Mouse (Mus musculus) liver, embryonic 18 days (tissue): ENCODE results near the gene Skap1. TPM values are rescaled to one million over a fixed set of nuclear protein-coding genes. Genes with fewer than 3 reads are reported as not detected.

Source experiments
- polyA plus RNA-seq: library from polyadenylated mRNA; depleted of rRNA; stranded (reverse); fragments of >200 nt; gene quantifications from 2 replicates; pipeline ENCODE4 v1.2.3, GENCODE M21; 2012; rRNA removed

Skap1 gene
- 0.08 and 0.35 TPM in 2 replicates for polyA plus RNA-seq

DNA sequence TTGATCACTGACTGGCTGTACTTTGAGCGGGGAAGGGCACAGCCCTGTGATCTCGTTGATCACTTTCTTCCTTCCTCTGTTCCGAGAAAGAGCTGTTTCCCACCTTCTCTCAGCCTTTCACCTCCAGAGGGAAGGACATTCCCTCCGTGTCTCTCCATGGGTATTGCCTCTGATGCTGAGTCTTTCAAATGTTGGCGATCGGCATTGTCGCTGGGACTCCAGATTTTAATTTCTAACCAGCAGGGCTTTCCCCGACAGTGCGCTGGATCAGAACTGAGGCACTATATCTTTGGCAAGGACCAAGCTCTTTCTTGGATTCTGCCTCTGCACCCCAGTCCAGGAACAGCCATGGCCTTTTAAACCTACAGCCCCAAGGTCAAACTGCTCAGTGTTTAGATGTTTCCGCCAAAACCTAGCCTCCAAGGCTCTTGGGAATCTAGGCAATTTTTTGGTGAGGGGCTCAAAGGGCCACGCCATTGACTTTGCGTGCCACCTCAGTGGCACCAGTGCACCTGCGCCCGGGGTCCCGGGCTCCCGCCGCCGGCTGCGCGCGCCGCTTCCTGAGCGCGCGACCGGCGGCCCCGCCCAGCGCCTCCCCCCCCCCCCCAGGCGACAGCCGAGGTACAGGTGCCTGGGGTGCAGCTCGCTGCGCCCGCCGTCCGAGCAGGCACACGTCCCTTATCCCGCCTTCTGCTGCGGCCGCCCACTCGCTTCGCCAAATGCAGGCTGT lies at the start of gene Skap1:
Gene Skap1, plus strand, starts transcription at position 608 of the 730 bp plus-strand sequence.

DNA sequence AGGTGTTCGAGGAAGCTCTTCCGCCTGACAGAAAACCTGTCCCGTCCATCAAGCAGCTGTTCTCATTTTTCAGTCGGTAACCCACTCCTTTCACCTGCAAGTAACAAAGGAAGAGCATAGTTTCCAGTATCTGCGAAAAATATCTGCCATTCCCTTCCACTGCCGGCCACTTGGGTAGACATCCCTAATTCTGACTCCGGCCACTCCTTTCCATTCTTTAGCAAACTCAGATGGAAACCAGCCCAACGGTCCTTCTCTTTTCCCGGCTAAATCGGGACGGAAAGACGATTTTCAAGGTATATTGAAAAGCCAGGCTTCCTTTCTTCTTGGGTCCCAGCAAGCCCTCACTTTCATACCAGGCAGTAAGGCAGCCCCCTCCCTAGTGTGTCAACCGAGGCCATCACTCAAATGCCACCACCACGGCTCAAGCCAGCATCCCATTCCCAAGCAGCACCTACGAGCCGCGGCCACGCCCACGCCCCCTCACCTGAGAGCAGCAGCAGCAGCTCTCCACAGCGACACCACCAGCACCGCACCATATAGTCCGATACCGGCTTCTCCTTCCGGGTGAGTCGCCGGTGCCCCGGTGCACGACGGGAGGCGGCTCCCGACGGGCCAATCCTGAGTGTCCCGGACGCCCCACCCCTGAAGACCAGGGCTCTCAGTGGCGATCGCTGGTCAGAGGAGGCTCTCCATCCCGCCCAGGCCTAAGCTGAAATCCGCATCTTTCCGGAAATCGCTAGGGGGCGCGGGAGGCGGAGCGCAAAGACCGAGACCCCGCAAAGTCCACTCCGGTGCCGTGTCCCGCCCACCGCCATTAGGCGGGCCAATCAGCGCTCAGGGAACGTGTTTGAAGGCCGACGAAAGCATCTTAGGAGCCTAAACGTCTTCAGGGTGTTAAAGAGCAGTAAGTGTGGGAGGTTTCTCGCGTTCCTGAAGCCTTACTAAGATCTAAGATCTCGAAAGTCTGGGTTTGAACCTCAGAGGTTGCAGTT lies 312.9 kb downstream of the Skap1 start, which contains the start of gene Snx11:
Gene Snx11, minus strand, starts transcription at position 592 of the 995 bp plus-strand sequence.

GRCm38 (mm10) chr11:96788871-96789795 lies 324.7 kb downstream of the Skap1 start, which contains the start of gene Cbx1:
Gene Cbx1 (plus strand): TSS chr11:96789127.

Other genes with a start within 250 kb of the Skap1 start
- gene Hoxb9, start 193.1 kb upstream of the Skap1 start, polyA plus RNA-seq: not detected in 2 replicates
- 0.04 and 0.05 TPM in 2 replicates for gene Hoxb8, start 182.7 kb upstream of the Skap1 start, polyA plus RNA-seq
- gene Hoxb7, start 178.0 kb upstream of the Skap1 start, polyA plus RNA-seq: 0.07 and 0.16 TPM in 2 replicates
- gene Hoxb6, start 172.1 kb upstream of the Skap1 start, polyA plus RNA-seq: 0.01 and 0.08 TPM in 2 replicates
- 0.23 and 0.30 TPM in 2 replicates for gene Hoxb5, start 161.3 kb upstream of the Skap1 start, polyA plus RNA-seq
- gene Hoxb4, start 146.3 kb upstream of the Skap1 start, polyA plus RNA-seq: 0.75 and 0.82 TPM in 2 replicates
- 0.56 and 0.65 TPM in 2 replicates for gene Hoxb3, start 141.3 kb upstream of the Skap1 start, polyA plus RNA-seq
- gene Hoxb2, start 114.1 kb upstream of the Skap1 start, polyA plus RNA-seq: 1.5 and 1.6 TPM in 2 replicates
- gene Hoxb1, start 98.8 kb upstream of the Skap1 start, polyA plus RNA-seq: not detected in 2 replicates